Mouse (Mus musculus) embryonic facial prominence, embryonic 11.5 days (tissue): ENCODE measurements at regions not wholly inside any gene's neighbourhood (a gene's known extent, or its start where the extent isn't known, plus 50 kb on each side); places are given as distances from the start of the nearest gene placed in this dataset.
A peak's percentile ranks its signal among the peaks of the same experiment; 100 is the strongest.

Experiments
- ATAC-seq: fragments of 200-750 bp; cut with Nextera tagmentation; replicated peaks from 2 replicates; pipeline ENCODE4 v1.8.0; 2017; ENCODE audit warnings: low read depth; ENCODE audit not compliant: insufficient number of reproducible peaks, low FRiP score, low TSS enrichment
- DNase-seq: peaks from one replicate; pipeline ENCODE4 v3.0.0-alpha.2; 2015; ENCODE audit warnings: low spot score
- H3K27ac ChIP-seq: fragments of 300-500 bp; sonication (generic); replicated peaks from 2 replicates; pipeline ENCODE4 v1.5.1; 2014; ENCODE audit warnings: mild to moderate bottlenecking, low read depth, low read length, control low read depth
- H3K27me3 ChIP-seq: fragments of 300-500 bp; sonication (generic); 2 replicates; pipeline ENCODE4 v1.6.1; 2014; ENCODE audit warnings: mild to moderate bottlenecking, low read length, moderate library complexity, mixed read lengths; ENCODE audit not compliant: control insufficient read depth, insufficient read depth
- H3K36me3 ChIP-seq: fragments of 300-500 bp; sonication (generic); replicated peaks from 2 replicates; pipeline ENCODE4 v1.6.1; 2014; ENCODE audit warnings: low read depth, mild to moderate bottlenecking, low read length, moderate library complexity, mixed read lengths; ENCODE audit not compliant: control insufficient read depth, insufficient read depth
- H3K4me1 ChIP-seq: fragments of 300-500 bp; sonication (generic); 2 replicates; pipeline ENCODE4 v1.6.1; 2014; ENCODE audit warnings: low read length, mixed read lengths; ENCODE audit not compliant: control insufficient read depth, insufficient read depth
- H3K4me2 ChIP-seq: fragments of 300-500 bp; sonication (generic); 2 replicates; pipeline ENCODE4 v1.6.1; 2014; ENCODE audit warnings: low read depth, mild to moderate bottlenecking, control low read depth, low read length, moderate library complexity
- H3K4me3 ChIP-seq: fragments of 300-500 bp; sonication (generic); 2 replicates; pipeline ENCODE4 v1.5.1; 2014; ENCODE audit warnings: low read depth, low read length, control low read depth
- H3K9ac ChIP-seq: fragments of 300-500 bp; sonication (generic); replicated peaks from 2 replicates; pipeline ENCODE4 v1.6.1; 2014; ENCODE audit warnings: mild to moderate bottlenecking, control low read depth, low read length
- H3K9me3 ChIP-seq: fragments of 300-500 bp; sonication (generic); replicated peaks from 2 replicates; pipeline ENCODE4 v1.6.1; 2016; ENCODE audit warnings: mild to moderate bottlenecking, low read length, inconsistent platforms, mixed read lengths; ENCODE audit not compliant: control insufficient read depth
- WGBS: fragments of 180-500 bp; shearing (Covaris S2); extraction: QIAGEN DNeasy Blood & Tissue Kit; methylation state at CpG from one replicate; pipeline ENCODE4 v1.1.7; 2014; 5-methylcytosine and 5-hydroxymethylcytosine counted together

DNA sequence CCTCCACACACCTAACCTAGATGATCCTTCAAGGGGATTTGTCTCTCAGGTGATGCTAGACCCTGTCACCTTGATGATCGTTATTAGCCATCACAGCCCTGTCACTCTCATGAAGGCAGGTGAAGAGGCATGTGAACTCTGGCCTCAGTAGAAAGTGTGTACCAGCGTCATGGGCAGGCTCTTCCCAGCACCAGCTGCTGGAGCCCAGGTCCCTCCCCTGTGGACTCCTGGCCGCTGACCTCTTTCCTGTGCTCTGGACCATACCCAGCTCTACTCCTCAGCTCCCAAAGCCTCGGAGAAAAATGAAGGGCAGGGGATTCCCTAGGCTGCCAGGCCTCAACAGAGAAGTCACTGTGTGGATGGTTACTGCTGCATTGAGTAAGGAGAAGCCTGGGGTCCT is 253.3 kb upstream of the Sulf2 start:
- Histone ChIP-seq H3K27ac (no peak overlapping the region), H3K27me3 (no peaks in the 10 kb centered on the region), H3K4me3 (no peak overlapping the region), H3K4me1 (peaks cover 10% of the 10 kb centered on the region), H3K9me3 (no peaks in the 10 kb centered on the region), H3K36me3 (no peaks in the 10 kb centered on the region), H3K9ac (no peak overlapping the region), H3K4me2 (no peak overlapping the region)
- 86% methylated on average over 4 of the region's 4 CpGs for WGBS
- DNase-seq (no peak), ATAC-seq (no peak)

GRCm38 (mm10) chr2:166408009-166408408 is 252.5 kb upstream of the Sulf2 start:
- no peaks in the 10 kb centered on the region for H3K36me3 ChIP-seq
- no peak overlapping the region for H3K4me3 ChIP-seq
- H3K27me3 ChIP-seq = no peaks in the 10 kb centered on the region
- no peak overlapping the region for H3K27ac ChIP-seq
- no peaks in the 10 kb centered on the region for H3K9me3 ChIP-seq
- no peak for ATAC-seq
- DNase-seq = no peak
- peaks cover 10% of the 10 kb centered on the region for H3K4me1 ChIP-seq
- no peak overlapping the region for H3K4me2 ChIP-seq
- no peak overlapping the region for H3K9ac ChIP-seq
- WGBS = 72% methylated on average over 16 of the region's 16 CpGs

DNA sequence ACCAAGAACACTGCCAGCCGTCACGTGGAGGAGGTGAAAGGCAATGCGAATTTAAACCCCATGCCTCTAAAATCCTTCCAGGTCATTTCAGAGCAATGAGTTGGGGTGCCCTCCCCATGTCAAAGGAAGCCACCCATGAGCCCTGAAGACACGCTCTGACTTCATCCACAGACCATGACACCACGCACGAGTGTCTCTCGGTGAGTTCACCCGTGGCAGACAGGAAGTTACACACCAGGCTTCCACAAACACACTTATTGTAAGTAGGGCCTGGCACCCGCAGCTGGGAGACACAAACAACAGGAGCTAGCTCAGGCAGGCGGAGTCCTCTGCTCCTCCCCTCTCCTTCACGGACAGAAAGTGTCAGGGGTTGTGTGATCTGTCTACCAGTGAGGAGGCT is 251.4 kb upstream of the Sulf2 start:
- peaks cover 2% of the 10 kb centered on the region; the same call in 1 of the 2 replicates for H3K4me1 ChIP-seq
- 78% methylated on average over 11 of the region's 11 CpGs for WGBS

GRCm38 (mm10) chr2:166403319-166403718 is 247.9 kb upstream of the Sulf2 start:
- H3K4me1 ChIP-seq = peaks cover 9% of the 10 kb centered on the region
- no peak overlapping the region for H3K4me2 ChIP-seq
- no peak overlapping the region for H3K27ac ChIP-seq
- 0 out of 2 replicates have a peak overlapping the region, but pooled peaks have one; percentile 9 for H3K9ac ChIP-seq
- H3K9me3 ChIP-seq = no peaks in the 10 kb centered on the region
- DNase-seq = no peak
- 68% methylated on average over 10 of the region's 10 CpGs for WGBS
- no peaks in the 10 kb centered on the region for H3K36me3 ChIP-seq
- H3K4me3 ChIP-seq = no peak overlapping the region
- H3K27me3 ChIP-seq = no peaks in the 10 kb centered on the region
- no peak for ATAC-seq

More for the DNA sequence above, 251.4 kb upstream of the Sulf2 start:
- H3K4me3 ChIP-seq = no peak overlapping the region
- H3K9me3 ChIP-seq = no peaks in the 10 kb centered on the region
- DNase-seq (no peak), ATAC-seq (no peak)
- H3K9ac ChIP-seq = no peak overlapping the region
- no peak overlapping the region for H3K4me2 ChIP-seq
- no peak overlapping the region for H3K27ac ChIP-seq
- no peaks in the 10 kb centered on the region for H3K27me3 ChIP-seq
- H3K36me3 ChIP-seq = no peaks in the 10 kb centered on the region

- Histone ChIP-seq H3K9ac (no peak overlapping the region), H3K27ac (no peak overlapping the region), H3K9me3 (no peaks in the 10 kb centered on the region), H3K27me3 (no peaks in the 10 kb centered on the region), H3K4me2 (no peak overlapping the region), H3K4me3 (no peak overlapping the region), H3K36me3 (no peaks in the 10 kb centered on the region), H3K4me1 (peaks cover 10% of the 10 kb centered on the region)
- WGBS = 93% methylated on average over 3 of the region's 3 CpGs
- DNase-seq = no peak
- ATAC-seq = no peak
These were observed 246.4 kb upstream of the Sulf2 start for GRCm38 (mm10) chr2:166401860-166402259.

DNA sequence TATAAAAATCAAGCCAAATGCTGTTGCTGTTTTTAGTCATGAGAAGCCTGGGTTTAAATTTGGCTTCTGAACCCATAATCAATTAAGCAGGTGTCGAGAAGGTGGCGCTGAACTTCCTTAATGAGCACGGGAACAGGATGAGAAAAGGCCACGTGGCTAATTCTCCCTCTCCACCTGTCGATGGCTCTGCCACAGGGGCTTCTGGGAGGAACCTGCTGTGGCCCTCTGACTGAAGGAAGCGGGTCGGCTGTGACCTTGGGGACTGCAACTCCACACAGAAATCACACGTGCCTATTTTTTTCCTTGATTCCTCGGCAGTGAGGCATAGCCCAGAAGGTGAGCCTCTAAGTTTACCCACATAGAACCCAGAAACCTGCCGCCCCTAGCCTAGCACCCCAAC is 244.8 kb upstream of the Sulf2 start:
- Histone ChIP-seq H3K27ac (no peak overlapping the region), H3K36me3 (no peaks in the 10 kb centered on the region), H3K4me1 (peaks cover 10% of the 10 kb centered on the region), H3K4me2 (no peak overlapping the region), H3K9me3 (no peaks in the 10 kb centered on the region; the same call in 1 of the 2 replicates), H3K9ac (no peak overlapping the region), H3K4me3 (no peak overlapping the region), H3K27me3 (no peaks in the 10 kb centered on the region)
- DNase-seq (no peak), ATAC-seq (no peak)
- WGBS = 72% methylated on average over 10 of the region's 10 CpGs

GRCm38 (mm10) chr2:166399140-166399830 is 243.8 kb upstream of the Sulf2 start:
- peaks cover 10% of the 10 kb centered on the region for H3K4me1 ChIP-seq
- DNase-seq = peak; percentile 74
- no peaks in the 10 kb centered on the region for H3K27me3 ChIP-seq
- no peak overlapping the region for H3K4me3 ChIP-seq
- WGBS = 21% methylated on average over 6 of the region's 6 CpGs
- H3K9me3 ChIP-seq = no peaks in the 10 kb centered on the region; the same call in 1 of the 2 replicates
- no peak for ATAC-seq
- H3K9ac ChIP-seq = peak overlapping the region; percentile 41
- peak overlapping the region; percentile 81; the same call in 1 of the 2 replicates for H3K27ac ChIP-seq
- H3K4me2 ChIP-seq = no peak overlapping the region
- no peaks in the 10 kb centered on the region for H3K36me3 ChIP-seq

DNA sequence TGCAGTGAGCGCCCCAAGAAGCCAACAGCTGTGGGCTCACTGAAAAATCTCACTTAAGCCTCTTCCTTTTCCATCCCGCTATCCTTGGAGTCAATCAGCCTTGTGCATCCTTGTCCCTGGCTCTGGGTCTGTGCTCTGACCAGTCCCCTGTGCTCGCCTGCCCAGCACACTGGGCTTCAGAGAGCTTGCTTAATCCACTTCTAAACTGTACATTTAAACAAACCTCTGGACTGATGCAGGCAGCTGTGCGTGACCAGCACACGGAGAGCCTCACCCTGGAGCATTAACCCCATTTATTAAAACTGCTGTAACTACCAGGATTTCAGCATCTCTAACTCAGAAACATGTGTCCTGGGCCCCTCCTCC is 243.3 kb upstream of the Sulf2 start:
- Histone ChIP-seq H3K9me3 (no peaks in the 10 kb centered on the region; the same call in 1 of the 2 replicates), H3K36me3 (no peaks in the 10 kb centered on the region), H3K4me3 (no peak overlapping the region), H3K27ac (peak overlapping the region; percentile 81), H3K4me1 (peaks cover 10% of the 10 kb centered on the region), H3K9ac (peak overlapping the region; percentile 41), H3K4me2 (0 out of 2 replicates have a peak overlapping the region, but pooled peaks have one; percentile 4), H3K27me3 (no peaks in the 10 kb centered on the region)
- no peak for ATAC-seq
- no peak for DNase-seq
- 41% methylated on average over 5 of the region's 5 CpGs for WGBS
